ENCODE assay signal across 11 mouse cellular contexts in the genomic region with DNA sequence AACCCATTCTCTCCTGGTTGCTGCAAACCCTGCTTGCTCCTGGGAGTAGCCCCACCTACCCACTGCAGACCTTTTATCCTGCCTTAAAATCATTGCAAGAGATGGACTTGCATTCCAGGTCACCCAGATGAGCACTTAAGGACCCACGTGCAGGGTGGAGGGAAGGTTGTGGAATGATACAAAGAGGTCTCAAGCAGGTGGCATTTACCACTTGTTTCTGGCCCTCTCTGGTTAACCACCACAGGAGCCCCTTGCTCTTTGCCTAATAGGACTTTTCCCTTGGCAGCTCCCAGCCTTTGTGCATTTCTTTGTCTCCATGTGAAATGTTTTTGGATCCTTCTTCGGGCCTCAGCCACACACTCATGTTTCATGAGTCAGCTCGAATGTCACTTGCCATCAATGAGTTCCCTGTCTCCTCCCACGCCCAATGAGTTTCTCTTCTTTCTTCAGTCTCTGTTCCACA. TPM values are rescaled to one million over a fixed set of nuclear protein-coding genes. Genes with fewer than 3 reads are reported as not detected.
DNase-seq lines count a peak whose midpoint lies in the region; ATAC-seq lines count a peak whose summit lies in the region.
"Had no signal": no experiment of that assay in that cellular context is flagged by ENCODE, and none has a peak within 500 bp of the region (broad histone marks: within the 10 kb centered on the region; RNA-seq: fewer than 3 reads in every experiment).

No protein-coding gene starts in this region.

- no peaks in the 10 kb centered on the region for H3K27me3 ChIP-seq in neural tube, embryonic 15.5 days (replicated peaks)
- H3K27me3 ChIP-seq in heart, embryonic 14.5 days (ENCODE audit: control insufficient read depth, insufficient read depth, low read length): no peaks in the 10 kb centered on the region

- ATAC-seq in neural tube, embryonic 15.5 days (ENCODE audit: low FRiP score): no peak
- ATAC-seq in heart, embryonic 14.5 days (ENCODE audit: insufficient number of reproducible peaks, insufficient read depth, low FRiP score, low read depth): no peak
- no peak for ATAC-seq in inflammation-experienced regulatory T-cells, adult 6 months

- intact Hi-C loops in heart, postnatal 25 days (cut with DNase I): loop anchor here (5.0 kb wide), 1 partner anchor 40 kb away; the partner anchor contains the start of gene Pcdh7

- no peak overlapping the region for H3K4me2 ChIP-seq in neural tube, embryonic 15.5 days
- no peak overlapping the region for H3K4me2 ChIP-seq in heart, embryonic 14.5 days (ENCODE audit: low read length)

- H3K36me3 ChIP-seq in neural tube, embryonic 15.5 days: no peaks in the 10 kb centered on the region
- no peaks in the 10 kb centered on the region for H3K36me3 ChIP-seq in heart, embryonic 14.5 days (ENCODE audit: control insufficient read depth, insufficient read depth, low read length)

- H3K9ac ChIP-seq in neural tube, embryonic 15.5 days (replicated peaks): no peak overlapping the region
- H3K9ac ChIP-seq in heart, embryonic 14.5 days (ENCODE audit: low read length): no peak overlapping the region

- no peak overlapping the region for H3K4me3 ChIP-seq in neural tube, embryonic 15.5 days (replicated peaks)
- no peak overlapping the region for H3K4me3 ChIP-seq in heart, embryonic 14.5 days (ENCODE audit: control insufficient read depth in 1 of 2, insufficient read depth in 1 of 2, low read depth in 1 of 2, low read length in 2 of 2)

- H3K4me1 ChIP-seq in neural tube, embryonic 15.5 days: peaks cover 9% of the 10 kb centered on the region; the same call in 1 of the 2 replicates
- H3K4me1 ChIP-seq in heart, embryonic 14.5 days (ENCODE audit: control insufficient read depth in 2 of 2, insufficient read depth in 2 of 2, low read length in 2 of 2): peaks cover 15 to 39% of the 10 kb centered on the region in 2 experiments

- no peak overlapping the region for H3K27ac ChIP-seq in neural tube, embryonic 15.5 days (replicated peaks)
- peak overlapping the region; percentile 53 to 77 for H3K27ac ChIP-seq in heart, embryonic 14.5 days (replicated peaks in 1 of 2; ENCODE audit: control insufficient read depth in 1 of 2, insufficient read depth in 1 of 2, low read depth in 2 of 2, low read length in 2 of 2)

- H3K9me3 ChIP-seq in neural tube, embryonic 15.5 days (replicated peaks): no peaks in the 10 kb centered on the region
- H3K9me3 ChIP-seq in heart, embryonic 14.5 days (ENCODE audit: control insufficient read depth, low read length): no peaks in the 10 kb centered on the region

- DNase-seq in heart, adult 11 months: peak; percentile 88
- DNase-seq in heart, postnatal 25 days (ENCODE audit: low spot score): no peak
- DNase-seq in neural tube, embryonic 10.5 days (ENCODE audit: extremely low spot score, low spot score): peak; percentile 19
- peak; percentile 43 for DNase-seq in skeletal muscle tissue, adult 2 months (ENCODE audit: low read depth, low spot score)
- no peak for DNase-seq in kidney, postnatal 10 days
- DNase-seq: adrenal gland, postnatal 10 days; kidney, adult 2 months; thymus, postnatal 14 days had no signal

- 48% methylated on average over 4 of the region's 4 CpGs for WGBS in neural tube, embryonic 15.5 days
- WGBS in heart, embryonic 14.5 days: 28% methylated on average over 4 of the region's 4 CpGs

RNA-seq across cellular contexts. Expression of gene Pcdh7, which starts 39.7 kb away (rescaled TPM):
- 100 to 1,000 TPM; 110 to 115 TPM for total RNA-seq in heart, postnatal 25 days (2021)
- polyA plus RNA-seq in neural tube, embryonic 15.5 days (2015; fragmentation: Nextera tagmentation; extraction: Ambion mirVana): 24.1 and 29.0 TPM in 2 replicates
- polyA plus RNA-seq in heart, embryonic 14.5 days (2014; fragmentation: Nextera tagmentation; extraction: Ambion mirVana): 32.9 and 35.6 TPM in 2 replicates
- not detected for polyA plus RNA-seq in inflammation-experienced regulatory T-cells, adult 6 months (2017; shearing (Covaris generic))

Comparison
In these comparisons a context has a peak if more than half of its experiments do, and no peak if none do; other contexts are left out.
1. DNase-seq: peak in heart, adult 11 months (single experiment), neural tube, embryonic 10.5 days (single experiment) and skeletal muscle tissue, adult 2 months (single experiment); none in heart, postnatal 25 days (single experiment) and kidney, postnatal 10 days (single experiment).
2. RNA of gene Pcdh7, which starts 39.7 kb away (polyA plus RNA-seq): 32.9 to 35.6 TPM in heart, embryonic 14.5 days and 24.1 to 29.0 TPM in neural tube, embryonic 15.5 days; not detected in inflammation-experienced regulatory T-cells, adult 6 months; every median in the first group is over 10 times any median in the second.